Mouse (Mus musculus): ENCODE data around the gene Dpp10. TPM values are rescaled to one million over a fixed set of nuclear protein-coding genes. Genes with fewer than 3 reads are reported as not detected.

Gene Dpp10
- total and polyA plus RNA-seq, 3 experiments, result 0.16 TPM; not detected in 2

GRCm38 (mm10) chr1:123707292-123707691 lies 338.1 kb downstream of the Dpp10 start:
- no peak for ATAC-seq (ENCODE audit: extremely low read depth, insufficient number of reproducible peaks, low FRiP score, poor library complexity, severe bottlenecking)
- Histone ChIP-seq H3K4me3 (ENCODE audit: low read depth, low read length) (no peak overlapping the region), H3K9me3 (replicated peaks) (peaks cover 8% of the 10 kb centered on the region), H3K27me3 (ENCODE audit: insufficient read depth, low read length) (no peaks in the 10 kb centered on the region), H3K36me3 (replicated peaks) (no peaks in the 10 kb centered on the region), H3K4me1 (ENCODE audit: insufficient read depth, low read depth, low read length) (no peaks in the 10 kb centered on the region)
- DNase-seq (ENCODE audit: low spot score), result no peak
- no peak for TF ChIP-seq GATA1 (IDR thresholded peaks at IDR 0.05; ENCODE audit: borderline replicate concordance, low read length)
- no peak for TF ChIP-seq CTCF (IDR thresholded peaks at IDR 0.05; ENCODE audit: low read depth, low read length)
- TF ChIP-seq POLR2AphosphoS5 (IDR thresholded peaks at IDR 0.05; ENCODE audit: insufficient replicate concordance, low read depth, low read length), result no peak
- TF ChIP-seq GATA2 (IDR thresholded peaks at IDR 0.05; ENCODE audit: borderline replicate concordance, low read depth, low read length), result no peak
- TF ChIP-seq TAL1 (conservative IDR thresholded peaks at IDR 0.05; ENCODE audit: low read depth, low read length), result no peak

- DNase-seq (ENCODE audit: low spot score) (no peak), ATAC-seq (ENCODE audit: extremely low read depth, insufficient number of reproducible peaks, low FRiP score, poor library complexity, severe bottlenecking) (no peak)
- Histone ChIP-seq H3K36me3 (replicated peaks) (no peaks in the 10 kb centered on the region), H3K9me3 (replicated peaks) (0 out of 2 replicates have a peak, but pooled peaks cover 10% of the 10 kb centered on the region), H3K4me1 (ENCODE audit: insufficient read depth, low read depth, low read length) (no peaks in the 10 kb centered on the region), H3K27me3 (ENCODE audit: insufficient read depth, low read length) (no peaks in the 10 kb centered on the region), H3K4me3 (ENCODE audit: low read depth, low read length) (no peak overlapping the region)
- TF ChIP-seq GATA1 (IDR thresholded peaks at IDR 0.05; ENCODE audit: borderline replicate concordance, low read length) (no peak), CTCF (IDR thresholded peaks at IDR 0.05; ENCODE audit: low read depth, low read length) (no peak), GATA2 (IDR thresholded peaks at IDR 0.05; ENCODE audit: borderline replicate concordance, low read depth, low read length) (no peak), POLR2AphosphoS5 (IDR thresholded peaks at IDR 0.05; ENCODE audit: insufficient replicate concordance, low read depth, low read length) (no peak), TAL1 (conservative IDR thresholded peaks at IDR 0.05; ENCODE audit: low read depth, low read length) (no peak)
Observed at GRCm38 (mm10) chr1:123658409-123658808, 386.9 kb downstream of the Dpp10 start.

GRCm38 (mm10) chr1:123656607-123657006 lies 388.8 kb downstream of the Dpp10 start:
- Histone ChIP-seq H3K27me3 (ENCODE audit: insufficient read depth, low read length) (no peaks in the 10 kb centered on the region), H3K4me1 (ENCODE audit: insufficient read depth, low read depth, low read length) (no peaks in the 10 kb centered on the region), H3K4me3 (ENCODE audit: low read depth, low read length) (no peak overlapping the region), H3K9me3 (replicated peaks) (0 out of 2 replicates have a peak, but pooled peaks cover 10% of the 10 kb centered on the region), H3K36me3 (replicated peaks) (no peaks in the 10 kb centered on the region)
- ATAC-seq (ENCODE audit: extremely low read depth, insufficient number of reproducible peaks, low FRiP score, poor library complexity, severe bottlenecking) (no peak), DNase-seq (ENCODE audit: low spot score) (no peak)
- TF ChIP-seq GATA1 (IDR thresholded peaks at IDR 0.05; ENCODE audit: borderline replicate concordance, low read length), result no peak
- TF ChIP-seq GATA2 (IDR thresholded peaks at IDR 0.05; ENCODE audit: borderline replicate concordance, low read depth, low read length), result no peak
- no peak for TF ChIP-seq POLR2AphosphoS5 (IDR thresholded peaks at IDR 0.05; ENCODE audit: insufficient replicate concordance, low read depth, low read length)
- no peak for TF ChIP-seq TAL1 (conservative IDR thresholded peaks at IDR 0.05; ENCODE audit: low read depth, low read length)

GRCm38 (mm10) chr1:123637897-123638296 lies 407.5 kb downstream of the Dpp10 start:
- DNase-seq (ENCODE audit: low spot score) (no peak), ATAC-seq (ENCODE audit: extremely low read depth, insufficient number of reproducible peaks, low FRiP score, poor library complexity, severe bottlenecking) (no peak)
- H3K27me3 ChIP-seq (ENCODE audit: insufficient read depth, low read length), result no peaks in the 10 kb centered on the region
- H3K4me3 ChIP-seq (ENCODE audit: low read depth, low read length), result no peak overlapping the region
- TF ChIP-seq CTCF (IDR thresholded peaks at IDR 0.05; ENCODE audit: low read depth, low read length), result no peak
- H3K36me3 ChIP-seq (replicated peaks), result no peaks in the 10 kb centered on the region
- no peaks in the 10 kb centered on the region for H3K4me1 ChIP-seq (ENCODE audit: insufficient read depth, low read depth, low read length)
- peaks cover 6% of the 10 kb centered on the region; the same call in 1 of the 2 replicates for H3K9me3 ChIP-seq (replicated peaks)

GRCm38 (mm10) chr1:123628268-123628667 lies 417.1 kb downstream of the Dpp10 start:
- Histone ChIP-seq H3K36me3 (replicated peaks) (no peaks in the 10 kb centered on the region), H3K27me3 (ENCODE audit: insufficient read depth, low read length) (no peaks in the 10 kb centered on the region), H3K4me3 (ENCODE audit: low read depth, low read length) (no peak overlapping the region), H3K9me3 (replicated peaks) (0 out of 2 replicates have a peak, but pooled peaks cover 3% of the 10 kb centered on the region), H3K4me1 (ENCODE audit: insufficient read depth, low read depth, low read length) (no peaks in the 10 kb centered on the region)
- no peak for ATAC-seq (ENCODE audit: extremely low read depth, insufficient number of reproducible peaks, low FRiP score, poor library complexity, severe bottlenecking)
- no peak for TF ChIP-seq POLR2AphosphoS5 (IDR thresholded peaks at IDR 0.05; ENCODE audit: insufficient replicate concordance, low read depth, low read length)
- no peak for TF ChIP-seq GATA1 (IDR thresholded peaks at IDR 0.05; ENCODE audit: borderline replicate concordance, low read length)
- TF ChIP-seq CTCF (IDR thresholded peaks at IDR 0.05; ENCODE audit: low read depth, low read length), result no peak
- no peak for DNase-seq (ENCODE audit: low spot score)

GRCm38 (mm10) chr1:123584857-123585256 lies 460.5 kb downstream of the Dpp10 start:
- DNase-seq (ENCODE audit: low spot score) (no peak), ATAC-seq (ENCODE audit: extremely low read depth, insufficient number of reproducible peaks, low FRiP score, poor library complexity, severe bottlenecking) (no peak)
- no peaks in the 10 kb centered on the region for H3K4me1 ChIP-seq (ENCODE audit: insufficient read depth, low read depth, low read length)

GRCm38 (mm10) chr1:123580112-123580511 lies 465.2 kb downstream of the Dpp10 start:
- H3K9me3 ChIP-seq (replicated peaks), result 0 out of 2 replicates have a peak, but pooled peaks cover 2% of the 10 kb centered on the region
- no peaks in the 10 kb centered on the region for H3K27me3 ChIP-seq (ENCODE audit: insufficient read depth, low read length)
- ATAC-seq (ENCODE audit: extremely low read depth, insufficient number of reproducible peaks, low FRiP score, poor library complexity, severe bottlenecking) (no peak), DNase-seq (ENCODE audit: low spot score) (no peak)
- no peak overlapping the region for H3K4me3 ChIP-seq (ENCODE audit: low read depth, low read length)
- no peaks in the 10 kb centered on the region for H3K4me1 ChIP-seq (ENCODE audit: insufficient read depth, low read depth, low read length)
- no peak for TF ChIP-seq GATA1 (IDR thresholded peaks at IDR 0.05; ENCODE audit: borderline replicate concordance, low read length)
- no peak for TF ChIP-seq CTCF (IDR thresholded peaks at IDR 0.05; ENCODE audit: low read depth, low read length)
- no peak for TF ChIP-seq GATA2 (IDR thresholded peaks at IDR 0.05; ENCODE audit: borderline replicate concordance, low read depth, low read length)
- TF ChIP-seq TAL1 (conservative IDR thresholded peaks at IDR 0.05; ENCODE audit: low read depth, low read length), result no peak
- TF ChIP-seq POLR2AphosphoS5 (IDR thresholded peaks at IDR 0.05; ENCODE audit: insufficient replicate concordance, low read depth, low read length), result no peak
- no peaks in the 10 kb centered on the region for H3K36me3 ChIP-seq (replicated peaks)

More at GRCm38 (mm10) chr1:123584857-123585256, 460.5 kb downstream of the Dpp10 start:
- TF ChIP-seq TAL1 (conservative IDR thresholded peaks at IDR 0.05; ENCODE audit: low read depth, low read length) (no peak), POLR2AphosphoS5 (IDR thresholded peaks at IDR 0.05; ENCODE audit: insufficient replicate concordance, low read depth, low read length) (no peak), CTCF (IDR thresholded peaks at IDR 0.05; ENCODE audit: low read depth, low read length) (no peak), GATA1 (IDR thresholded peaks at IDR 0.05; ENCODE audit: borderline replicate concordance, low read length) (no peak), GATA2 (IDR thresholded peaks at IDR 0.05; ENCODE audit: borderline replicate concordance, low read depth, low read length) (no peak)
- Histone ChIP-seq H3K27me3 (ENCODE audit: insufficient read depth, low read length) (no peaks in the 10 kb centered on the region), H3K36me3 (replicated peaks) (no peaks in the 10 kb centered on the region), H3K4me3 (ENCODE audit: low read depth, low read length) (no peak overlapping the region), H3K9me3 (replicated peaks) (0 out of 2 replicates have a peak, but pooled peaks cover 2% of the 10 kb centered on the region)
